Mouse (Mus musculus) stomach, postnatal 0 days (tissue): ENCODE data around the gene Manf. TPM values are rescaled to one million over a fixed set of nuclear protein-coding genes. Genes with fewer than 3 reads are reported as not detected.

Source experiments
- ATAC-seq: fragments of 200-750 bp; cut with Nextera tagmentation; 2 replicates; pipeline ENCODE4 v1.8.0; 2017; ENCODE audit not compliant: low FRiP score, low TSS enrichment
- DNase-seq: peaks from one replicate; pipeline ENCODE4 v3.0.0-alpha.2; 2016; ENCODE audit warnings: low spot score
- H3K27ac ChIP-seq: fragments of 300-500 bp; sonication (generic); replicated peaks from 2 replicates; pipeline ENCODE4 v1.5.1; 2014; ENCODE audit warnings: mild to moderate bottlenecking, control low read depth
- H3K27me3 ChIP-seq: fragments of 300-500 bp; sonication (generic); 2 replicates; pipeline ENCODE4 v1.6.1; 2014; ENCODE audit warnings: low read length; ENCODE audit not compliant: control insufficient read depth, insufficient read depth
- H3K36me3 ChIP-seq: fragments of 300-500 bp; sonication (generic); 2 replicates; pipeline ENCODE4 v1.6.1; 2014; ENCODE audit warnings: low read length, mixed read lengths; ENCODE audit not compliant: control insufficient read depth, insufficient read depth
- H3K4me1 ChIP-seq: fragments of 300-500 bp; sonication (generic); replicated peaks from 2 replicates; pipeline ENCODE4 v1.6.1; 2014; ENCODE audit warnings: antibody characterized with exemption; ENCODE audit not compliant: control insufficient read depth, insufficient read depth
- H3K4me2 ChIP-seq: fragments of 300-500 bp; sonication (generic); replicated peaks from 2 replicates; pipeline ENCODE4 v1.6.1; 2014; ENCODE audit warnings: low read depth, mild to moderate bottlenecking, control low read depth, moderate library complexity
- H3K4me3 ChIP-seq: fragments of 300-500 bp; sonication (generic); 2 replicates; pipeline ENCODE4 v1.5.1; 2014; ENCODE audit warnings: low read depth, low read length, control low read depth
- H3K9ac ChIP-seq: fragments of 300-500 bp; sonication (generic); 2 replicates; pipeline ENCODE4 v1.6.1; 2014; ENCODE audit warnings: mild to moderate bottlenecking, low read length, control low read depth, mixed read lengths
- H3K9me3 ChIP-seq: fragments of 300-500 bp; sonication (generic); 2 replicates; pipeline ENCODE4 v1.6.1; 2016; ENCODE audit warnings: low read length; ENCODE audit not compliant: control insufficient read depth
- CTCF ChIP-seq: IDR thresholded peaks from 2 replicates; pipeline ENCODE4 v1.5.1; 2016; ENCODE audit warnings: antibody characterized with exemption, low read depth, mild to moderate bottlenecking, moderate library complexity
- EP300 ChIP-seq: optimal IDR thresholded peaks from 2 replicates; pipeline ENCODE3; 2016; ENCODE audit warnings: antibody characterized with exemption
- WGBS: fragments of 180-500 bp; shearing (Covaris S2); extraction: QIAGEN DNeasy Blood & Tissue Kit; methylation state at CpG from one replicate; pipeline ENCODE4 v1.1.7; 2014; 5-methylcytosine and 5-hydroxymethylcytosine counted together
- polyA plus RNA-seq: library from polyadenylated mRNA; unstranded; fragments of >200 nt; fragmentation: Nextera tagmentation; extraction: Ambion mirVana; gene quantifications from 2 replicates; pipeline ENCODE4 v1.2.1, GENCODE M21; 2015

Manf gene
- polyA plus RNA-seq = 370 and 385 TPM in 2 replicates

GRCm38 (mm10) chr9:106891829-106892551, at the start of gene Manf:
Gene Manf (minus strand): TSS chr9:106891979.
- H3K9me3 ChIP-seq = no peaks in the 10 kb centered on the region
- WGBS = under 1% methylated on average over 53 of the region's 59 CpGs
- peak within 1 kb of the TSS; percentile 96 for H3K27ac ChIP-seq
- no peaks in the 10 kb centered on the region for H3K27me3 ChIP-seq
- no peaks in the 10 kb centered on the region for H3K4me1 ChIP-seq
- H3K4me2 ChIP-seq = peak within 1 kb of the TSS; percentile 78
- ATAC-seq (peak; percentile 98), DNase-seq (peak; percentile 98)
- 0 out of 2 replicates have a peak, but pooled peaks cover 3% of the 10 kb centered on the region for H3K36me3 ChIP-seq
- peak within 1 kb of the TSS; percentile 89 for H3K9ac ChIP-seq
- peak within 1 kb of the TSS; percentile 80 for H3K4me3 ChIP-seq
- peak; percentile 49 for TF ChIP-seq CTCF
- TF ChIP-seq EP300 = no peak

GRCm38 (mm10) chr9:106934998-106935397, 43.2 kb upstream of the Manf start:
- DNase-seq = no peak

GRCm38 (mm10) chr9:106914878-106915277, 23.1 kb upstream of the Manf start:
- Histone ChIP-seq H3K4me2 (no peak overlapping the region), H3K4me1 (no peaks in the 10 kb centered on the region), H3K36me3 (no peaks in the 10 kb centered on the region), H3K9me3 (no peaks in the 10 kb centered on the region), H3K27ac (no peak overlapping the region), H3K27me3 (no peaks in the 10 kb centered on the region), H3K4me3 (no peak overlapping the region), H3K9ac (no peak overlapping the region)
- WGBS = 73% methylated on average over 6 of the region's 6 CpGs
- TF ChIP-seq EP300 (no peak), CTCF (no peak)
- DNase-seq = no peak
- no peak for ATAC-seq

More at GRCm38 (mm10) chr9:106934998-106935397, 43.2 kb upstream of the Manf start:
- no peak overlapping the region for H3K4me3 ChIP-seq
- H3K27me3 ChIP-seq = no peaks in the 10 kb centered on the region
- H3K4me1 ChIP-seq = no peaks in the 10 kb centered on the region
- peak; percentile 70; the same call in 1 of the 2 replicates for ATAC-seq
- H3K36me3 ChIP-seq = no peaks in the 10 kb centered on the region
- H3K27ac ChIP-seq = no peak overlapping the region
- H3K9ac ChIP-seq = no peak overlapping the region
- no peak overlapping the region for H3K4me2 ChIP-seq
- TF ChIP-seq EP300 = no peak
- no peak for TF ChIP-seq CTCF
- WGBS = 61% methylated on average over 1 of the region's 1 CpGs
- no peaks in the 10 kb centered on the region for H3K9me3 ChIP-seq

GRCm38 (mm10) chr9:106913759-106914158, 22.0 kb upstream of the Manf start:
- Histone ChIP-seq H3K4me2 (no peak overlapping the region), H3K4me3 (no peak overlapping the region), H3K4me1 (no peaks in the 10 kb centered on the region), H3K27me3 (no peaks in the 10 kb centered on the region), H3K27ac (no peak overlapping the region), H3K9ac (no peak overlapping the region), H3K36me3 (no peaks in the 10 kb centered on the region), H3K9me3 (no peaks in the 10 kb centered on the region)
- ATAC-seq (no peak), DNase-seq (no peak)
- TF ChIP-seq EP300 (no peak), CTCF (peak; percentile 65)
- WGBS = 11% methylated on average over 1 of the region's 1 CpGs

- TF ChIP-seq EP300 = no peak
- no peak for TF ChIP-seq CTCF
- Histone ChIP-seq H3K27ac (no peak overlapping the region), H3K36me3 (no peaks in the 10 kb centered on the region), H3K4me3 (no peak overlapping the region), H3K9ac (no peak overlapping the region), H3K4me1 (no peaks in the 10 kb centered on the region), H3K4me2 (no peak overlapping the region), H3K9me3 (no peaks in the 10 kb centered on the region), H3K27me3 (no peaks in the 10 kb centered on the region)
- ATAC-seq = peak; percentile 44; the same call in 1 of the 2 replicates
- peak; percentile 40 for DNase-seq
- 79% methylated on average over 1 of the region's 1 CpGs for WGBS
Observed at GRCm38 (mm10) chr9:106911624-106912023, 19.8 kb upstream of the Manf start.

- H3K27me3 ChIP-seq = no peaks in the 10 kb centered on the region
- 21% methylated on average over 5 of the region's 5 CpGs for WGBS
- H3K4me1 ChIP-seq = no peaks in the 10 kb centered on the region
- no peak overlapping the region for H3K9ac ChIP-seq
- no peaks in the 10 kb centered on the region for H3K9me3 ChIP-seq
- no peak overlapping the region for H3K4me3 ChIP-seq
- H3K27ac ChIP-seq = no peak overlapping the region
- DNase-seq (peak; percentile 27), ATAC-seq (peak; percentile 81)
- TF ChIP-seq EP300 (no peak), CTCF (no peak)
- no peaks in the 10 kb centered on the region for H3K36me3 ChIP-seq
- H3K4me2 ChIP-seq = no peak overlapping the region
Observed at GRCm38 (mm10) chr9:106908715-106909114, 16.9 kb upstream of the Manf start.
